Mouse (Mus musculus): Measurements from ENCODE around the gene Unk.
A peak's percentile ranks its signal among the peaks of the same experiment; 100 is the strongest.
"Not testable (repeated sequence)": the region's sequence is repeated elsewhere in the genome, so short reads cannot be mapped to it uniquely, and the experiment has no call there.

The Unk gene

GRCm38 (mm10) chr11:116088741-116089394, 58.7 kb downstream of the Unk start:
- DNase-seq (ENCODE audit: low spot score): no peak

- no peak for DNase-seq (ENCODE audit: low spot score)
Measured at GRCm38 (mm10) chr11:116089545-116089944, 59.4 kb downstream of the Unk start.

- DNase-seq (ENCODE audit: low spot score): no peak
Measured at GRCm38 (mm10) chr11:116091591-116091990, 61.5 kb downstream of the Unk start.

- DNase-seq (ENCODE audit: low spot score): not testable (repeated sequence)
Measured at GRCm38 (mm10) chr11:116092959-116093358, 62.8 kb downstream of the Unk start.

GRCm38 (mm10) chr11:116093771-116094565, 63.8 kb downstream of the Unk start:
- no peak for DNase-seq (ENCODE audit: low spot score)

GRCm38 (mm10) chr11:116095573-116095972, 65.5 kb downstream of the Unk start:
- DNase-seq (ENCODE audit: low spot score): peak; percentile 72

GRCm38 (mm10) chr11:116096213-116097108, 66.3 kb downstream of the Unk start:
- DNase-seq (ENCODE audit: low spot score): peak; percentile 68

- DNase-seq (ENCODE audit: low spot score): no peak
Measured at GRCm38 (mm10) chr11:116098711-116099460, 68.8 kb downstream of the Unk start.

GRCm38 (mm10) chr11:116099462-116099861, 69.3 kb downstream of the Unk start:
- no peak for DNase-seq (ENCODE audit: low spot score)

- DNase-seq (ENCODE audit: low spot score): peak; percentile 82
Measured at GRCm38 (mm10) chr11:116100385-116100784, 70.3 kb downstream of the Unk start.

GRCm38 (mm10) chr11:116100839-116101238, 70.7 kb downstream of the Unk start:
- DNase-seq (ENCODE audit: low spot score): no peak

GRCm38 (mm10) chr11:116101931-116102381, 71.8 kb downstream of the Unk start:
- peak; percentile 61 for DNase-seq (ENCODE audit: low spot score)

GRCm38 (mm10) chr11:116102472-116102871, 72.3 kb downstream of the Unk start:
- DNase-seq (ENCODE audit: low spot score): peak; percentile 43

GRCm38 (mm10) chr11:116103572-116103971, 73.5 kb downstream of the Unk start:
- DNase-seq (ENCODE audit: low spot score): no peak

GRCm38 (mm10) chr11:116104006-116104646, 74.0 kb downstream of the Unk start:
- peak; percentile 87 for DNase-seq (ENCODE audit: low spot score)

- DNase-seq (ENCODE audit: low spot score): no peak
Measured at GRCm38 (mm10) chr11:116105065-116105464, 74.9 kb downstream of the Unk start.

- DNase-seq (ENCODE audit: low spot score): peak; percentile 27
Measured at GRCm38 (mm10) chr11:116106154-116106962, 76.2 kb downstream of the Unk start.

GRCm38 (mm10) chr11:116106963-116107776, 77.0 kb downstream of the Unk start:
- peak; percentile 34 for DNase-seq (ENCODE audit: low spot score)

- DNase-seq (ENCODE audit: low spot score): peak; percentile 52
Measured at GRCm38 (mm10) chr11:116107777-116108285, 77.7 kb downstream of the Unk start.
